Comparison of ENCODE assay signal across 17 mouse cellular contexts in the genomic region with DNA sequence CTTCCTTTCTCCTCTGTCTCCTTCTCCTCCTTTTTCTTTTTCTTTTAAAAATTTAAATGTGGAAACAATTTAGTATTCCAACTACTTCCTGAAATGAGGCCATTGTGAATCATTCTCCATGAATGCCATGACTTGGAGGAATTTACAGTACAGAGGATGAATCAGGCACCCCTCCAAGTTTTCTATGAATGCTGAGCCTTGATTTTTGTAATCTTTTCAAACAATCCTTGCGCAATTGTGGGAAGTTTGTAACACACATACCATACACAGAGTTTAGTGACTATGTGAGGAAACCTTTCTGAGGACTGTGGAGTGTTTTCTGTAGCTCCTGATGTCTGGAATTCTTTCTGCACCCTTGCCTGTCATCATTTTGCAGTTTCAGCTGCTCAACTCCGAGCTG.
DNase-seq lines count a peak whose midpoint lies in the region; ATAC-seq and TF ChIP-seq lines count a peak whose summit lies in the region.
"Had no signal": no experiment of that assay in that cellular context is flagged by ENCODE, and none has a peak within 500 bp of the region (broad histone marks: within the 10 kb centered on the region; RNA-seq: fewer than 3 reads in every experiment).

No protein-coding gene starts in this region.

- no peaks in the 10 kb centered on the region for H3K36me3 ChIP-seq in limb, embryonic 14.5 days (ENCODE audit: control insufficient read depth, insufficient read depth, low read length)
- H3K36me3 ChIP-seq in limb, embryonic 10.5 days, result no peaks in the 10 kb centered on the region
- H3K36me3 ChIP-seq: embryonic facial prominence, embryonic 12.5 days; midbrain, embryonic 12.5 days had no signal

- no peak overlapping the region for H3K4me2 ChIP-seq in limb, embryonic 14.5 days (replicated peaks; ENCODE audit: low read depth, low read length, severe bottlenecking)
- H3K4me2 ChIP-seq: embryonic facial prominence, embryonic 12.5 days; forebrain, embryonic 13.5 days; midbrain, embryonic 12.5 days had no signal

- no peaks in the 10 kb centered on the region for H3K4me1 ChIP-seq in limb, embryonic 14.5 days (ENCODE audit: control insufficient read depth, insufficient read depth, low read length)
- no peaks in the 10 kb centered on the region for H3K4me1 ChIP-seq in limb, embryonic 10.5 days
- H3K4me1 ChIP-seq in embryonic fibroblast, embryonic 13.5 days (ENCODE audit: control insufficient read depth, insufficient read depth, low read length), result no peaks in the 10 kb centered on the region
- H3K4me1 ChIP-seq: embryonic facial prominence, embryonic 12.5 days; forebrain, embryonic 13.5 days; midbrain, embryonic 12.5 days had no signal

- H3K27ac ChIP-seq in limb, embryonic 14.5 days (replicated peaks; ENCODE audit: low read depth, low read length), result no peak overlapping the region
- H3K27ac ChIP-seq in limb, embryonic 10.5 days, result no peak overlapping the region
- H3K27ac ChIP-seq in embryonic fibroblast, embryonic 13.5 days (ENCODE audit: insufficient read depth, low read length), result peak overlapping the region; percentile 30
- H3K27ac ChIP-seq: embryonic facial prominence, embryonic 12.5 days; forebrain, embryonic 13.5 days; midbrain, embryonic 12.5 days had no signal

- no peak for TF ChIP-seq POLR2A in limb, embryonic 14.5 days (IDR thresholded peaks at IDR 0.05; ENCODE audit: borderline replicate concordance, extremely low read depth, insufficient read depth, insufficient read length)
- no peak for TF ChIP-seq POLR2A in embryonic fibroblast, embryonic 13.5 days (IDR thresholded peaks at IDR 0.05; ENCODE audit: low read depth, low read length)

- peak; percentile 6 for DNase-seq in adrenal gland, postnatal 10 days
- DNase-seq in adrenal gland, adult 8-10 months, result no peak
- DNase-seq in limb, embryonic 14.5 days (ENCODE audit: low spot score), result peak; percentile 72
- DNase-seq in limb, embryonic 10.5 days (ENCODE audit: low spot score), result no peak
- DNase-seq in 3134 (ENCODE audit: extremely low read depth, insufficient read length, low spot score), result peak; percentile 45
- DNase-seq in cerebellum, adult 8-10 months, result no peak
- DNase-seq: cerebellum, adult 11 months; cerebellum, postnatal 36 days; gastrocnemius, postnatal 10 days; kidney, adult 8-10 months; liver, postnatal 0 days; thymus, adult 2 months had no signal

- no peak for ATAC-seq in limb, embryonic 14.5 days (ENCODE audit: low FRiP score, low read depth)
- ATAC-seq in erythroblast, adult 5-6 weeks (replicated peaks; ENCODE audit: low FRiP score, poor library complexity, severe bottlenecking), result no peak
- ATAC-seq: forebrain, embryonic 13.5 days; liver, postnatal 0 days had no signal

- no peak overlapping the region for H3K4me3 ChIP-seq in limb, embryonic 14.5 days (replicated peaks; ENCODE audit: low read length)
- H3K4me3 ChIP-seq in limb, embryonic 10.5 days, result no peak overlapping the region
- no peak overlapping the region for H3K4me3 ChIP-seq in embryonic fibroblast, embryonic 13.5 days (ENCODE audit: insufficient read depth, low read length)
- H3K4me3 ChIP-seq: embryonic facial prominence, embryonic 12.5 days; forebrain, embryonic 13.5 days; midbrain, embryonic 12.5 days had no signal

- no peaks in the 10 kb centered on the region for H3K27me3 ChIP-seq in limb, embryonic 14.5 days (ENCODE audit: control insufficient read depth, insufficient read depth, low read length)
- H3K27me3 ChIP-seq in limb, embryonic 10.5 days (ENCODE audit: low read depth, poor library complexity, severe bottlenecking), result no peaks in the 10 kb centered on the region
- H3K27me3 ChIP-seq: embryonic facial prominence, embryonic 12.5 days; forebrain, embryonic 13.5 days; midbrain, embryonic 12.5 days had no signal

- no peak for TF ChIP-seq CTCF in embryonic fibroblast, embryonic 13.5 days (IDR thresholded peaks at IDR 0.05; ENCODE audit: borderline replicate concordance, insufficient read depth, low read length)

- H3K9me3 ChIP-seq in limb, embryonic 14.5 days (ENCODE audit: control insufficient read depth, low read length), result no peaks in the 10 kb centered on the region
- no peaks in the 10 kb centered on the region for H3K9me3 ChIP-seq in limb, embryonic 10.5 days (replicated peaks)
- H3K9me3 ChIP-seq: embryonic facial prominence, embryonic 12.5 days; forebrain, embryonic 13.5 days; midbrain, embryonic 12.5 days had no signal

- 58% methylated on average over 2 of the region's 2 CpGs for WGBS in limb, embryonic 14.5 days
- WGBS in limb, embryonic 10.5 days, result 70% methylated on average over 2 of the region's 2 CpGs

- no peak overlapping the region for H3K9ac ChIP-seq in limb, embryonic 14.5 days (ENCODE audit: low read depth, low read length, severe bottlenecking)
- H3K9ac ChIP-seq: embryonic facial prominence, embryonic 12.5 days; forebrain, embryonic 13.5 days; liver, postnatal 0 days; midbrain, embryonic 12.5 days had no signal

Comparison
In these comparisons a context has a peak if more than half of its experiments do, and no peak if none do; other contexts are left out.
1. DNase-seq: peak in adrenal gland, postnatal 10 days (single experiment), limb, embryonic 14.5 days (single experiment) and 3134 (single experiment); none in adrenal gland, adult 8-10 months (single experiment), limb, embryonic 10.5 days (single experiment) and cerebellum, adult 8-10 months (single experiment).